Mouse (Mus musculus): ENCODE results near the gene Atp8b2.

DNA sequence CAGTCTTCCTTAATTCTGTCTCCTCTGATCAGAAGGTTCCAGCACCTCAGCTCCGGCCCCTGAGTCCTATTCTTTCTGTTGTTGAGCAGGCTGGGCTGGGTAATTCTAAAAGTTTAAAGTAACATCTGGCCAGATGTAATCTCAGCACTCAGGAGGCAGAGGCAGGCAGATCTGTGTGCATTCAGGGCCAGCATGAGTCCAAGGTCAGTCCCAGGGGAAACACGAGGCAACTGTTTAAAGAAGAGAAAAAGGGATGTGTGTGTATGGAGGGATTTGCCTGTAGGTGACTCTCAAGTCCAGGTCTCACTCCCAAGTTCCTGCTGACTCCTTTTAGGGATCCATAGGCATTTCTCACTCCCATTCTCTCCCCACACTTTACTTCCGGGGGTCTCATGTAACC is 55.5 kb downstream of the Atp8b2 start:
- TF ChIP-seq CTCF (IDR thresholded peaks at IDR 0.05; ENCODE audit: borderline replicate concordance, extremely low read depth, insufficient read depth, insufficient read length) (no peak), POLR2A (IDR thresholded peaks at IDR 0.05; ENCODE audit: borderline replicate concordance, extremely low read depth, insufficient read depth, insufficient read length, poor library complexity, severe bottlenecking) (no peak)
